Mouse (Mus musculus): ENCODE measurements around the gene Sparc.

DNA sequence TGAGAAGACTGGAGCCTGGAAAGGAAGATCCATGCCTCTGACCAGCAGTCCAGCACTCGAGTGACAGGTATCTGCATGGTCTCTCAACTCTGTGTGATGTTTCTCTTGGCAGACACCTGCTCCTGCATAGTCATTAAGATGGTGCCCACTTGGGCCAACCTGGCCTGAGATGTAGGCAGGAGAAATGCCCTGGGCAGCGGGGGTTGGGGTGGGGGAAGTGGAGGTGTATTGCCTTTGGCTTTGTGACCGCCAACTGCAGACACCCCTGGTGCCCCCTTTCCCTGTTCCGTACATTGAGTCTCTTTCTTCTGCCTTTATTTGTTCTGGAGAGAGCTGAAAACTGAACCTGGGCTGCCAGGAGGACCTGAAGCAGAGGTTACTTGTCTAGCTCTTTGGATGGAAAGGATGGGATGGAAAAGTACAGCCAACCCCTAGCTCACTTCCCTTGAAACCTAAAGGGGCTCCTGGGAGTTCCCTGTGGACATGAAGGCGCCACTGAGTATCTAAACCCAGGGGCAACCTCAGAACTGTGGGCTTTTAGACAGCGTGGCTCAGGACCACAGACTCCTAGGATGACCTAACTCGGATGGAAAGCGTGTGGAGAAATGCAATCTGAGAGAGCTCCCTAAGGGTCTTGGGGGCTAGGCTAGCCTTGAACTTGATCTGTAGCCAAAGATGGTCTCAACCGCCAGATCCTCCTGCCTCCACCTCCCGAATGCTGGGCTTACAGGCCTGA, 10.1 kb downstream of the Sparc start:
- no peak for TF ChIP-seq CTCF (IDR thresholded peaks at IDR 0.05; ENCODE audit: insufficient read depth, low read length)
- TF ChIP-seq POLR2A (IDR thresholded peaks at IDR 0.05; ENCODE audit: borderline replicate concordance, extremely low read depth, low read depth, low read length): no peak

Measured in lung, adult 2 months (tissue).